ENCODE assay signal across 18 mouse cellular contexts in genomic region chr16:6519474-6519873, GRCm38 (mm10).
A peak's percentile ranks its signal among the peaks of the same experiment; 100 is the strongest.
DNase-seq lines count a peak whose midpoint lies in the region.
"Had no signal": no experiment of that assay in that cellular context is flagged by ENCODE, and none has a peak within 500 bp of the region (broad histone marks: within the 10 kb centered on the region; RNA-seq: fewer than 3 reads in every experiment).

No protein-coding gene starts in this region.

- intact Hi-C loops in left cerebral cortex, postnatal 14 days (cut with DNase I) = no loop called here
- intact Hi-C loops in left cerebral cortex, postnatal 36 days (cut with DNase I) = no loop called here

- DNase-seq in layer of hippocampus, adult 11-12 months (ENCODE audit: low spot score) = peak; percentile 61
- DNase-seq in layer of hippocampus, postnatal 25 days (ENCODE audit: extremely low spot score in 1 of 2, low spot score in 1 of 2) = no peak
- DNase-seq in left cerebral cortex, postnatal 14 days (ENCODE audit: low spot score in 2 of 2) = peak; percentile 34 to 39
- DNase-seq in left cerebral cortex, postnatal 36 days (ENCODE audit: low spot score in 2 of 2) = no peak
- DNase-seq in layer of hippocampus, adult 9-11 months = peak; percentile 84
- no peak for DNase-seq in urinary bladder, postnatal 25 days (ENCODE audit: low spot score)
- no peak for DNase-seq in gastrocnemius, adult 18-20 months (ENCODE audit: low spot score)
- DNase-seq: adrenal gland, postnatal 10 days; adrenal gland, postnatal 36 days; B cell, adult 2 months; cerebellum, adult 11 months; cerebellum, adult 2 months; cerebellum, adult 9-11 months; cerebellum, postnatal 25 days; forebrain, postnatal 0 days; gastrocnemius, adult 2 months; gastrocnemius, postnatal 14 days; heart, adult 11 months had no signal

Comparison
In these comparisons a context has a peak if more than half of its experiments do, and no peak if none do; other contexts are left out.
1. DNase-seq: peak in layer of hippocampus, adult 11-12 months (single experiment), left cerebral cortex, postnatal 14 days (2 of 2) and layer of hippocampus, adult 9-11 months (single experiment); none in layer of hippocampus, postnatal 25 days (0 of 2), left cerebral cortex, postnatal 36 days (0 of 2), urinary bladder, postnatal 25 days (single experiment) and gastrocnemius, adult 18-20 months (single experiment).